Mouse (Mus musculus): Measurements from ENCODE around the gene Gm28308.

GRCm38 (mm10) chr6:52159164-52159761, 53.9 kb downstream of the Gm28308 start:
- TF ChIP-seq CTCF (IDR thresholded peaks at IDR 0.05; ENCODE audit: borderline replicate concordance, extremely low read depth, insufficient read depth, insufficient read length) = no peak
- TF ChIP-seq POLR2A (IDR thresholded peaks at IDR 0.05; ENCODE audit: borderline replicate concordance, extremely low read depth, insufficient read depth, insufficient read length, poor library complexity, severe bottlenecking) = no peak
